Comparison of ENCODE assay signal across 11 mouse cellular contexts in genomic region chr2:29563986-29564385, GRCm38 (mm10). TPM values are rescaled to one million over a fixed set of nuclear protein-coding genes. Genes with fewer than 3 reads are reported as not detected.
DNase-seq lines count a peak whose midpoint lies in the region; ATAC-seq and TF ChIP-seq lines count a peak whose summit lies in the region.
"Had no signal": no experiment of that assay in that cellular context is flagged by ENCODE, and none has a peak within 500 bp of the region (broad histone marks: within the 10 kb centered on the region; RNA-seq: fewer than 3 reads in every experiment).

No protein-coding gene starts in this region.

- ATAC-seq in lung, postnatal 0 days: no peak
- ATAC-seq: Patski had no signal

- H3K4me1 ChIP-seq in lung, postnatal 0 days (ENCODE audit: insufficient read depth, low read depth, low read length): no peaks in the 10 kb centered on the region

- no peak overlapping the region for H3K9ac ChIP-seq in lung, postnatal 0 days (replicated peaks; ENCODE audit: low read depth)
- H3K9ac ChIP-seq: neural tube, embryonic 12.5 days had no signal

- no peak overlapping the region for H3K27ac ChIP-seq in lung, postnatal 0 days (ENCODE audit: low read length)
- H3K27ac ChIP-seq: neural tube, embryonic 12.5 days had no signal

- intact Hi-C loops in gastrocnemius, postnatal 36 days (cut with DNase I): no loop called here

- no peak for TF ChIP-seq EP300 in lung, postnatal 0 days (IDR thresholded peaks at IDR 0.05)

- H3K36me3 ChIP-seq in lung, postnatal 0 days (ENCODE audit: insufficient read depth, low read length): no peaks in the 10 kb centered on the region
- H3K36me3 ChIP-seq: neural tube, embryonic 12.5 days had no signal

- no peak overlapping the region for H3K4me2 ChIP-seq in lung, postnatal 0 days (replicated peaks; ENCODE audit: low read depth, low read length)
- H3K4me2 ChIP-seq: neural tube, embryonic 12.5 days had no signal

- no peak for TF ChIP-seq CTCF in lung, postnatal 0 days (IDR thresholded peaks at IDR 0.05)

- WGBS in lung, postnatal 0 days: 45% methylated on average over 7 of the region's 7 CpGs

- H3K4me3 ChIP-seq in lung, postnatal 0 days (ENCODE audit: low read depth, low read length): no peak overlapping the region
- H3K4me3 ChIP-seq: neural tube, embryonic 12.5 days had no signal

- no peaks in the 10 kb centered on the region for H3K9me3 ChIP-seq in lung, postnatal 0 days (ENCODE audit: low read length)
- H3K9me3 ChIP-seq: neural tube, embryonic 12.5 days had no signal

- H3K27me3 ChIP-seq in lung, postnatal 0 days (replicated peaks; ENCODE audit: insufficient read depth, low read length): no peaks in the 10 kb centered on the region
- H3K27me3 ChIP-seq: neural tube, embryonic 12.5 days had no signal

- peak; percentile 15 for DNase-seq in lung, postnatal 0 days (ENCODE audit: low spot score)
- no peak for DNase-seq in lung, postnatal 25 days (ENCODE audit: low spot score)
- peak; percentile 91 for DNase-seq in cerebellum, adult 9-10 months
- DNase-seq in layer of hippocampus, postnatal 14 days (ENCODE audit: low spot score in 2 of 2): peak; percentile 50 to 80
- DNase-seq in right cerebral cortex, postnatal 4 days: peak; percentile 21
- no peak for DNase-seq in spleen, adult 12 weeks (ENCODE audit: low spot score)
- no peak for DNase-seq in gastrocnemius, postnatal 36 days
- DNase-seq: heart, postnatal 36 days; thymus, adult 18-20 months had no signal

RNA-seq across cellular contexts. Expression of gene Rapgef1, which starts 55.5 kb away (rescaled TPM):
- polyA plus RNA-seq in lung, postnatal 0 days (2015; fragmentation: Nextera tagmentation; extraction: Ambion mirVana): 10.6 and 11.4 TPM in 2 replicates
- 100 to 1,000 TPM; 118 to 128 TPM for total RNA-seq in layer of hippocampus, postnatal 14 days (2021)
- 100 to 1,000 TPM; 102 to 117 TPM for total RNA-seq in gastrocnemius, postnatal 36 days (2021)

Comparison
In these comparisons a context has a peak if more than half of its experiments do, and no peak if none do; other contexts are left out.
1. DNase-seq: peak in lung, postnatal 0 days (single experiment), cerebellum, adult 9-10 months (single experiment), layer of hippocampus, postnatal 14 days (2 of 2) and right cerebral cortex, postnatal 4 days (single experiment); none in lung, postnatal 25 days (single experiment), spleen, adult 12 weeks (single experiment) and gastrocnemius, postnatal 36 days (0 of 2).